Mouse (Mus musculus) MEL (cell line): ENCODE measurements around the gene Dnmt3l. TPM values are rescaled to one million over a fixed set of nuclear protein-coding genes. Genes with fewer than 3 reads are reported as not detected.

Experiments used
- DNase-seq: peaks from one replicate; pipeline ENCODE4 v3.0.0; 2011; ENCODE audit warnings: low read depth, low spot score
- H3K27ac ChIP-seq: 2 replicates; pipeline ENCODE4 v1.5.1; 2012; ENCODE audit warnings: low read depth, mild to moderate bottlenecking, control low read depth, low read length, moderate library complexity; ENCODE audit not compliant: control insufficient read depth
- H3K27me3 ChIP-seq, 2 experiments: fragments of 150-350 bp in 1 of 2; sonication (generic) in 1 of 2; 2 replicates each; pipeline ENCODE4 v1.6.1; 2012; ENCODE audit warnings: low read length in 2 of 2, mild to moderate bottlenecking in 2 of 2, improper control_type of control experiment in 1 of 2, moderate library complexity in 1 of 2; ENCODE audit not compliant: insufficient read depth in 2 of 2, control insufficient read depth in 1 of 2
- H3K36me3 ChIP-seq, 2 experiments: 2 replicates each; pipeline ENCODE4 v1.6.1; 2012 to 2014; ENCODE audit warnings: low read length in 2 of 2, improper control_type of control experiment in 1 of 2, inconsistent platforms in 1 of 2, mild to moderate bottlenecking in 1 of 2; ENCODE audit not compliant: insufficient read depth in 2 of 2, control insufficient read depth in 1 of 2
- H3K4me1 ChIP-seq, 2 experiments: fragments of 150-350 bp in 1 of 2; sonication (generic) in 1 of 2; 2 replicates each; pipeline ENCODE4 v1.6.1; 2012; ENCODE audit warnings: low read length in 2 of 2, improper control_type of control experiment in 1 of 2, mild to moderate bottlenecking in 1 of 2; ENCODE audit not compliant: insufficient read depth in 2 of 2, control insufficient read depth in 1 of 2
- H3K4me3 ChIP-seq, 2 experiments: fragments of 150-350 bp in 1 of 2; sonication (generic) in 1 of 2; 2 replicates each; pipeline ENCODE4 v1.5.1; 2012; ENCODE audit warnings: low read depth in 2 of 2, low read length in 2 of 2, mild to moderate bottlenecking in 2 of 2, moderate library complexity in 2 of 2, control low read depth in 1 of 2, improper control_type of control experiment in 1 of 2; ENCODE audit not compliant: control insufficient read depth in 1 of 2, insufficient read depth in 1 of 2
- H3K79me2 ChIP-seq: 2 replicates; pipeline ENCODE4 v1.6.1; 2012; ENCODE audit warnings: mild to moderate bottlenecking, low read length, moderate library complexity; ENCODE audit not compliant: control insufficient read depth, poor library complexity, insufficient read depth
- H3K9ac ChIP-seq: 2 replicates; pipeline ENCODE4 v1.6.1; 2012; ENCODE audit warnings: low read depth, mild to moderate bottlenecking, control low read depth, low read length, moderate library complexity; ENCODE audit not compliant: control insufficient read depth, poor library complexity, severe bottlenecking
- H3K9me3 ChIP-seq: fragments of 150-350 bp; sonication (generic); replicated peaks from 2 replicates; pipeline ENCODE4 v1.6.1; 2012; ENCODE audit warnings: mild to moderate bottlenecking, low read length, improper control_type of control experiment, moderate library complexity; ENCODE audit not compliant: insufficient read depth
- BHLHE40 ChIP-seq: IDR thresholded peaks from 2 replicates; pipeline ENCODE4 v1.6.1; 2012; ENCODE audit warnings: low read depth, mild to moderate bottlenecking, inconsistent platforms, low read length, improper control_type of control experiment, borderline replicate concordance
- CHD1 ChIP-seq: IDR thresholded peaks from 2 replicates; pipeline ENCODE4 v1.6.1; 2012; ENCODE audit warnings: low read depth, mild to moderate bottlenecking, inconsistent platforms, low read length, improper control_type of control experiment
- CHD2 ChIP-seq: IDR thresholded peaks from 2 replicates; pipeline ENCODE4 v1.6.1; 2011; ENCODE audit warnings: low read length, improper control_type of control experiment
- E2F4 ChIP-seq: IDR thresholded peaks from 2 replicates; pipeline ENCODE4 v1.6.1; 2011; ENCODE audit warnings: low read depth, low read length, improper control_type of control experiment, borderline replicate concordance
- ELF1 ChIP-seq: IDR thresholded peaks from 2 replicates; pipeline ENCODE4 v1.6.1; 2014; ENCODE audit warnings: low read depth, mild to moderate bottlenecking, inconsistent platforms, low read length, improper control_type of control experiment, moderate library complexity
- ETS1 ChIP-seq: IDR thresholded peaks from 2 replicates; pipeline ENCODE4 v1.6.1; 2012; ENCODE audit warnings: low read depth, mild to moderate bottlenecking, inconsistent platforms, low read length, improper control_type of control experiment, moderate library complexity
- GABPA ChIP-seq: IDR thresholded peaks from 2 replicates; pipeline ENCODE4 v1.6.1; 2012; ENCODE audit warnings: low read depth, mild to moderate bottlenecking, inconsistent platforms, low read length, improper control_type of control experiment, moderate library complexity
- GATA1 ChIP-seq: IDR thresholded peaks from 2 replicates; pipeline ENCODE4 v1.6.1; 2011; ENCODE audit warnings: low read depth, low read length, improper control_type of control experiment
- HCFC1 ChIP-seq: IDR thresholded peaks from 2 replicates; pipeline ENCODE4 v1.6.1; 2012; ENCODE audit warnings: low read depth, mild to moderate bottlenecking, inconsistent platforms, low read length, improper control_type of control experiment, moderate library complexity
- JUND ChIP-seq: IDR thresholded peaks from 2 replicates; pipeline ENCODE4 v1.6.1; 2011; ENCODE audit warnings: low read depth, mild to moderate bottlenecking, improper control_type of control experiment, low read length
- KAT2A ChIP-seq: conservative IDR thresholded peaks from 2 replicates; pipeline ENCODE4 v1.6.1; 2012; ENCODE audit warnings: low read depth, low read length, improper control_type of control experiment, inconsistent platforms
- MAFK ChIP-seq: IDR thresholded peaks from 2 replicates; pipeline ENCODE4 v1.6.1; 2011; ENCODE audit warnings: low read depth, mild to moderate bottlenecking, low read length, improper control_type of control experiment, borderline replicate concordance
- MXI1 ChIP-seq: IDR thresholded peaks from 2 replicates; pipeline ENCODE4 v1.6.1; 2011; ENCODE audit warnings: mild to moderate bottlenecking, low read depth, low read length, improper control_type of control experiment
- MYB ChIP-seq: IDR thresholded peaks from 2 replicates; pipeline ENCODE4 v1.6.1; 2011; ENCODE audit warnings: mild to moderate bottlenecking, low read depth, low read length, improper control_type of control experiment
- MYC ChIP-seq: IDR thresholded peaks from 2 replicates; pipeline ENCODE4 v1.6.1; 2011; ENCODE audit warnings: low read depth, mild to moderate bottlenecking, low read length, improper control_type of control experiment, moderate library complexity
- NELFE ChIP-seq: IDR thresholded peaks from 2 replicates; pipeline ENCODE4 v1.6.1; 2011; ENCODE audit warnings: low read depth, low read length, improper control_type of control experiment
- NRF1 ChIP-seq: IDR thresholded peaks from 2 replicates; pipeline ENCODE4 v1.6.1; 2014; ENCODE audit warnings: low read depth, mild to moderate bottlenecking, inconsistent platforms, low read length, improper control_type of control experiment, moderate library complexity; ENCODE audit not compliant: poor library complexity, insufficient read depth, severe bottlenecking
- POLR2AphosphoS2 ChIP-seq: IDR thresholded peaks from 2 replicates; pipeline ENCODE4 v1.6.1; 2011; ENCODE audit warnings: low read length, improper control_type of control experiment
- POLR2AphosphoS5 ChIP-seq: IDR thresholded peaks from 2 replicates; pipeline ENCODE4 v1.6.1; 2012; ENCODE audit warnings: low read depth, borderline replicate concordance, mild to moderate bottlenecking, inconsistent platforms, low read length, moderate library complexity, mixed read lengths
- RAD21 ChIP-seq: IDR thresholded peaks from 2 replicates; pipeline ENCODE4 v1.6.1; 2011; ENCODE audit warnings: mild to moderate bottlenecking, low read depth, low read length, improper control_type of control experiment
- RCOR1 ChIP-seq: IDR thresholded peaks from 2 replicates; pipeline ENCODE4 v1.6.1; 2012; ENCODE audit warnings: low read depth, mild to moderate bottlenecking, inconsistent platforms, low read length, improper control_type of control experiment
- SIN3A ChIP-seq: IDR thresholded peaks from 2 replicates; pipeline ENCODE4 v1.6.1; 2012; ENCODE audit warnings: low read length, improper control_type of control experiment, inconsistent platforms
- SMC3 ChIP-seq: IDR thresholded peaks from 2 replicates; pipeline ENCODE4 v1.6.1; 2011; ENCODE audit warnings: low read depth, low read length, improper control_type of control experiment
- TAL1 ChIP-seq: IDR thresholded peaks from 2 replicates; pipeline ENCODE4 v1.6.1; 2012; ENCODE audit warnings: mild to moderate bottlenecking, inconsistent platforms, low read length, moderate library complexity, mixed read lengths
- TBP ChIP-seq: IDR thresholded peaks from 2 replicates; pipeline ENCODE4 v1.8.0; 2011; ENCODE audit warnings: low read depth, low read length, improper control_type of control experiment
- TCF12 ChIP-seq: IDR thresholded peaks from 2 replicates; pipeline ENCODE4 v1.6.1; 2014; ENCODE audit warnings: low read depth, mild to moderate bottlenecking, inconsistent platforms, low read length, improper control_type of control experiment, moderate library complexity
- USF1 ChIP-seq: IDR thresholded peaks from 2 replicates; pipeline ENCODE4 v1.6.1; 2014; ENCODE audit warnings: low read depth, mild to moderate bottlenecking, inconsistent platforms, low read length, improper control_type of control experiment, moderate library complexity
- USF2 ChIP-seq, 2 experiments: IDR thresholded peaks; 2 replicates each; pipeline ENCODE4 v1.6.1; 2011 to 2012; ENCODE audit warnings: improper control_type of control experiment in 2 of 2, low read length in 2 of 2, borderline replicate concordance in 1 of 2, inconsistent platforms in 1 of 2, low read depth in 1 of 2, mild to moderate bottlenecking in 1 of 2; ENCODE audit not compliant: insufficient read depth in 1 of 2
- ZC3H11A ChIP-seq: IDR thresholded peaks from 2 replicates; pipeline ENCODE4 v1.6.1; 2012; ENCODE audit warnings: low read depth, mild to moderate bottlenecking, inconsistent platforms, low read length, improper control_type of control experiment
- ZKSCAN1 ChIP-seq: IDR thresholded peaks from 2 replicates; pipeline ENCODE4 v1.6.1; 2012; ENCODE audit warnings: low read depth, mild to moderate bottlenecking, inconsistent platforms, low read length, improper control_type of control experiment, moderate library complexity
- ZMIZ1 ChIP-seq: IDR thresholded peaks from 2 replicates; pipeline ENCODE4 v1.6.1; 2012; ENCODE audit warnings: low read depth, mild to moderate bottlenecking, inconsistent platforms, low read length, improper control_type of control experiment, moderate library complexity
- ZNF384 ChIP-seq: IDR thresholded peaks from 2 replicates; pipeline ENCODE4 v1.6.1; 2012; ENCODE audit warnings: low read depth, mild to moderate bottlenecking, inconsistent platforms, low read length, improper control_type of control experiment
- polyA plus RNA-seq, 2 experiments: library from polyadenylated mRNA; stranded (reverse) in 1 of 2; unstranded in 1 of 2; fragments of >175 nt in 1 of 2; fragments of >200 nt in 1 of 2; gene quantifications; 2 replicates each; pipeline versions ENCODE4 v1.2.1 to v1.2.4; 2012; ENCODE audit warnings: low replicate concordance in 2 of 2, low read depth in 1 of 2; ENCODE audit not compliant: insufficient read length in 2 of 2, insufficient read depth in 1 of 2, missing spikeins in 1 of 2
- total RNA-seq: library from RNA; depleted of rRNA; stranded (reverse); fragments of 300-350 nt; gene quantifications from 2 replicates; pipeline ENCODE4 v1.2.3, GENCODE M21; 2012

Dnmt3l gene
- total and polyA plus RNA-seq, 3 experiments = not detected

DNA sequence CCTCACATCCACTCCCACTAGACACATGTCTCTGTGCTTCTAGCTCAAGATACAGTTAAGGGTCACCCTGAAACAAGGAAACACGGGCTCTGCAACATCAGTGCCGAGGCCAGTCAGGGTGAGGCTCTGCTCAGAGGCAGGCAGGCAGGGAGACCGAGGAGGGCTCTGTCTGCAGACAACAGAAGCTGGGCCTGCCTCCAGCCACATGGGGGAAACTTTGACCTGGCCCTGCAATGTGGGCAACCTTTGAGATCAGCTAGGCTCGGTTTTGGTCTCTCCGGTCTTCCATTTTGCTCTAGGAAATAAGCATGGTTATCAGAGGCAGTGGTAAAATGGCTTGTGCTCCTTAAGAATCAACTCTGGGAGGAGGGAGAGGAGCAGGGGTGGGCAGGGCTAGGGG lies 25.4 kb upstream of the Dnmt3l start:
- TF ChIP-seq ETS1 = no peak
- TF ChIP-seq MAFK = no peak
- no peak for TF ChIP-seq SIN3A
- no peak for TF ChIP-seq HCFC1
- TF ChIP-seq CHD2 = no peak
- TF ChIP-seq TAL1 = no peak
- TF ChIP-seq NRF1 = no peak
- TF ChIP-seq KAT2A = no peak
- H3K27me3 ChIP-seq = no peaks in the 10 kb centered on the region; a peak in 1 of 4 replicates
- DNase-seq = no peak

DNA sequence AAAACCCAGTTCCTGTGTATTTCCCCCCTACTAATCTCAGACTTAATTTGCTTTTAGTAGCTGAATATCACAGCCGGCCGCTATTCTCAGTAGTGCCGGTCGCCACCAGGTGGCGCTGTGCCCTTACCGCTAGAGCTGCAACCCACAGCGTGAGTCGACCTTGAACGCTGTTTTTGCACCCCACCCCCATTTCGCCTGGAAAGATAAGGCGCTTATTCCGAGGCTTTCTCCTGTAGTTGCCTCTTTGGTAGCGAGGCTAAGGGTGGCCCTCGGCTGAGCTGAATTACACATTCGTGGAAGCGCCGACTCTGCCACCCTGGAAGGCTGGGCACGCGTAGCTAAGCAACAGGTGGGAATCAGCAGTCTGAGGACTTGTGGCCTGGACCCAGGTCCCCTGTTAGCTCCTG lies 22.9 kb upstream of the Dnmt3l start:
- H3K27ac ChIP-seq = peak overlapping the region; percentile 43; the same call in 1 of the 2 replicates
- no peaks in the 10 kb centered on the region; a peak in 1 of 4 replicates for H3K27me3 ChIP-seq
- no peaks in the 10 kb centered on the region for H3K36me3 ChIP-seq
- peak; percentile 94 for DNase-seq
- no peaks in the 10 kb centered on the region for H3K79me2 ChIP-seq
- H3K4me3 ChIP-seq = peak overlapping the region; percentile 36 to 66; a peak in 3 of 4 replicates
- H3K4me1 ChIP-seq = peaks cover 0 to 6% of the 10 kb centered on the region in 2 experiments; a peak in 2 of 4 replicates
- H3K9ac ChIP-seq = peak overlapping the region; percentile 78
- no peaks in the 10 kb centered on the region for H3K9me3 ChIP-seq
- TF ChIP-seq TCF12 (peak; percentile 47; the same call in 1 of the 2 replicates), SIN3A (peak; percentile 78), RCOR1 (no peak), POLR2AphosphoS5 (no peak), ZNF384 (no peak), ZKSCAN1 (peak; percentile 55), USF2 (IDR thresholded peaks at IDR 0.05; ENCODE audit: borderline replicate concordance in 1 of 2, insufficient read depth in 1 of 2, low read depth in 1 of 2, low read length in 2 of 2) (no peak), SMC3 (peak; percentile 89), NELFE (peak; percentile 51), ELF1 (peak; percentile 46), GATA1 (peak; percentile 87), RAD21 (peak; percentile 88), ZMIZ1 (no peak), TBP (no peak), POLR2AphosphoS2 (no peak), ZC3H11A (peak; percentile 77), CHD1 (no peak), MYB (no peak), GABPA (no peak), HCFC1 (0 out of 2 replicates have a peak, but pooled peaks have one; percentile 55), E2F4 (no peak), MYC (no peak), MXI1 (peak; percentile 72), USF1 (no peak), ETS1 (peak; percentile 52; the same call in 1 of the 2 replicates), JUND (peak; percentile 64; the same call in 1 of the 2 replicates), BHLHE40 (peak; percentile 59; the same call in 1 of the 2 replicates)

More for the DNA sequence above, 25.4 kb upstream of the Dnmt3l start:
- Histone ChIP-seq H3K27ac (no peak overlapping the region), H3K9ac (no peak overlapping the region), H3K4me3 (no peak overlapping the region), H3K9me3 (no peaks in the 10 kb centered on the region), H3K79me2 (no peaks in the 10 kb centered on the region), H3K36me3 (no peaks in the 10 kb centered on the region), H3K4me1 (peaks cover 0 to 6% of the 10 kb centered on the region in 2 experiments; a peak in 2 of 4 replicates)
